Mouse (Mus musculus): ENCODE measurements around the gene Etfdh.
"Not testable (repeated sequence)": the region's sequence is repeated elsewhere in the genome, so short reads cannot be mapped to it uniquely, and the experiment has no call there.

Etfdh gene

DNA sequence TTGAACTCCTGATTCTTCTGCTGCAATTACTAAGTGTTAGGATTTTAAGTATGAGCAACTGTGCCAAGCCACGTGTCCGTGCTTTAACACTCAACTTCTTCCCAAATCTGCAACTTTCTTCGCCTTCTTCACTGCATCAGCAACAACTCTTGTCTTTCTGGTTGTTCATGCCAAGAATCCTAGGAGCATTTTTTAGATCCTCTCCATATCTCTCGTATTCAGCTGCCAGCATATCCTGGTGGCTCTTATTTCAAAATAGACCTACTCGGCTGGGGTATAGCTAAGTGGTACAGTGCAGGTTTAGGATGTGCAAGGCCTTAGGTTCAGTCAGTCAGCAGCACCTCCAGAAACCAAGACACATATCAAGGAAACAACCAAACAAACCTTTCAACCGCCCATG is 51.7 kb downstream of the Etfdh start:
- in situ Hi-C loops (cut with MboI, MseI), result no loop called here

GRCm38 (mm10) chr3:79576865-79577264 is 52.4 kb downstream of the Etfdh start:
- in situ Hi-C loops (cut with MboI, MseI), result no loop called here

- in situ Hi-C loops (cut with MboI, MseI), result no loop called here
Measured at GRCm38 (mm10) chr3:79576468-79576816, 52.9 kb downstream of the Etfdh start.

DNA sequence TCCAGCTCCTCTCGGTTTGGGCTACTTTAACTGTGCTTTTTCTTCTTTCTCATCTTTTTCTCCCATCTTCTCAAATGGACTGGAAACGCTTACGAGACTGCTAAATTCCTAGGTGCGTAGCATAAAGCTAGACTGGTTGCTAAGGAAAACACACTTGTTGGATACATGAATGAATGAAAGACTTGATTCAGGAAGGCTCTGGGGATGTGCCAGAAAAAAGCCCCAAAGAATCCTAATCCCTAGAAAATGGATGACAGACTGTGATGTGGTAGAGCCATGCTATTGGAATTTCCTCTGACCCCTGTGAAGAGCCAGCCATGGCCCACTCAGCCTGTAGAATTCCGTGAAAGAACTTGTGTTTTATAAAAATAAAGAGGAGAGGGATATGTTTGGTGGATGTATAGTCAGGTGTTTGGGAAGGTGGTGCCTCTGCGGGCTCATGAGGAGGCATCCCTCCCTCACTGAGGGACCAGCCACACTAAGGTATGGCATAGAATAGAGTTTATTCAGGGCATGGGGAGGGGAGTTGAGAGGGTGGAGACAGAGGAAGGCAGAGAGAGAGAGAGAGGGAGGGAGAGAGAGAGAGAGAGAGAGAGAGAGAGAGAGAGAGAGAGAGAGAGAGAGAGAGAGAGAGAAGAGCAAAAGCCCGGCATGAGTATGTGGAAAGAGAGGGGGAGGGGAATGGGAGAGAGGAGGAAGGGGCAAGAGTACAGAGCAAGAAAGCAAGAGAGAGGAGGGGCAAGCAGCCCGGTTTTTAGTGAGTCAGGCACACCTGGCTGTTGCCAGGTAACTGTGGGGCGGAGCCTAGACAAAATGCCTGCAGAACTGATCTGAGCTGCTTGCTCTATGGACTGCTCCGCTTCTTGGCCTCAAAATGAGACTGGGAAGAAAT is 53.5 kb downstream of the Etfdh start:
- in situ Hi-C loops (cut with MboI, MseI), result no loop called here

DNA sequence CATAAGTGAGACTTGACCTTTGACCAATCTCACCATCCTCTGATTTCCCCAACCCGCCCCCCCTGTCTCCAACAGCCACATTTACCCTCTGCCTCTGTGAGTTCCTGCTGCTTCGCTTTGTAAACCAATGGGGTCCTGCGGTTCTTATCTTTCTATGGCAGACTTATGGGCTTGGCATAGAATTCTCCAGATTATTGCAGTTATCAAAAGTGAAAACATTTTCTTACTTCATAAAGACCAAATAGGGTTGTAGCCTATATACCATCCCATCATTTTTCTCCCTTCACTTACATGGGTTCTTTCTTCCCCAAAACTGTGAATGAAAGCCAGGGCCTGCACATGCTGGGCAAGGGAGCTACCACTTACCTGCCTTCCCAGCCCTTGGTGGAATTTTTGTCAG is 55.0 kb downstream of the Etfdh start:
- in situ Hi-C loops (cut with MboI, MseI), result no loop called here

GRCm38 (mm10) chr3:79573376-79573775 is 55.9 kb downstream of the Etfdh start:
- in situ Hi-C loops (cut with MboI, MseI), result not testable (repeated sequence)

DNA sequence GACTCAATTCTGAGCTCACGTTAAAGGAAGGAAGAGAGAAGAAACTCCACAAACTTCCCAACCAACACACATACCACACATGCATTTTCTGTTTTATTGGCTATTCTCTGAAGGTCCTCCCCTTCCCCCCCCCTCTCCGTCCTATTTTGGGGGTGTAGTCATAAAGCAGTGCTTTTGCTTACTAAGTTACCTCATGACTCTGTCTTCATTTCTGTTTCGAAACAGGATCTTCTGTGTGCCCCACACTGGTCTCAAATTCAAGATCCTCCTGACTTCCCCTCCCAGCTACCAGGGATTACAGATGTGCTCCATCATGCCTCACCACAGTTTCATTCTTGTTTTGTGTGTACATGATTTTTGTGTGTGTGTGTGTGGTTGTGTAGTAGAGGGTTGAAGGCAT is 56.9 kb downstream of the Etfdh start:
- in situ Hi-C loops (cut with MboI, MseI), result no loop called here

GRCm38 (mm10) chr3:79569351-79569681 is 60.0 kb downstream of the Etfdh start:
- in situ Hi-C loops (cut with MboI, MseI), result no loop called here

GRCm38 (mm10) chr3:79568629-79569350 is 60.5 kb downstream of the Etfdh start:
- in situ Hi-C loops (cut with MboI, MseI), result no loop called here

- in situ Hi-C loops (cut with MboI, MseI), result no loop called here
Measured at GRCm38 (mm10) chr3:79567703-79568362, 61.5 kb downstream of the Etfdh start, which contains the start of gene Fnip2. Gene Fnip2, minus strand, starts transcription at chr3:79567796.

- in situ Hi-C loops (cut with MboI, MseI), result no loop called here
Measured at GRCm38 (mm10) chr3:79566716-79567691, 62.3 kb downstream of the Etfdh start.

- in situ Hi-C loops (cut with MboI, MseI), result no loop called here
Measured at GRCm38 (mm10) chr3:79564875-79565606, 64.3 kb downstream of the Etfdh start.

DNA sequence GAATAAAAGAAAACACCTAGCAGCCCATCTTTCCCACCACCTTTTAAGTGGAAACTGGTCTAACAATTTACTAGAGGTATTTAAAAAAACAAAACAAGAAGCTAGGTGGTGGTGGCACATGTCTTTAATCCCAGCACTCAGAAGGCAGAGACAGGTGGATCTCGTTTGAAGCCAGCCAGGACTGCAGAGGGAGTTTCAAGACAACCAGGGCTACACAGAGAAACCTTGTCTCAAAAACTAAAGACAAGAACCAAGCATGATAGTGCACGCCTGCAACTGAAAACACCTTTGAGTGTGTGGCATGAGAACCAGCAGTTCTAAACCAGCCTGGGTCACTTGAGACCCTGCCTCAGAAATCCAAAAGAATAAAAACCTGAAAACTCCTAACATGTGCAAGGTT is 65.8 kb downstream of the Etfdh start:
- in situ Hi-C loops (cut with MboI, MseI), result no loop called here

DNA sequence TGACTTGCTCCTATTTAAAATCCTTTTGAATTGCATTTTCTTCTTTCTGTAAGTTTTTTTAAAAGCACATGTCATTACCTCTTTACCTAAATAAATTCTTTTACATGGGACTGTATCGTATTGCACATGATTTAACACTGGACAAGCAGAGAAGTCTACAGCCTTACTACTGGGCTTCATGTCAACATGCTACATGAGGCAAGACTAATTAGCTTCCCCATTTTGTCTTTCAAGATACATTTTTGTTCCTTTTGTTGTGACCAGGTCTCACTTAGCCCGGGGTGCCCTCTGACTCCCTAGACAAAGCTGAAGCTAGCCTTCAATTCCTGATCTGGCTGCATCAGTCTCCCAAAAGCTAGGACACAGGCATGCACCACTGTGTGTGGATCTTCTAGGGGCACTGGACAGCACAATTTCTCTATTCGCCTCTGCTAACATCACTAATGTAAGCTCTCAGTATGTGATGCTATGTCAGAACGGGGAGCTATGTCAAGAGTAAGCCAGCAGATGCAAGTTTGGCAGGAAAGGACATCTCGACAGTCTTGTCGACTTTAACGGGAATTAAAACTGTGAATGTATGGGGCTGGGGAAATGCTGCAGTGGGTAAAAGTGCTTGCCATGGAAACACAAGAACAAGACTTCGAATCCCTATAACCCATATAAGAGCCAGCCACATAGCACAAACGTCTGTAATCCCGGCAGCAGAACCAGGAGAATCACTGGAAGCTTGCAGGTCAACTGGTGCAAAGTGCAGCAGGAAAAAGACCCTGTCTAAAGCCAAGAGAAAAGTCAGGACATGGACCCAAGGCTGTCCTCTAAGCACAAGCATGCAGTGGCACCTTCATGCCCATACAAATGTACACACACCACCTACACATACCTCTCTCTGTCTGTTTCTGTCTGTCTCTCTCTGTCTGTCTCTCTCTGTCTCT is 67.2 kb downstream of the Etfdh start:
- in situ Hi-C loops (cut with MboI, MseI), result no loop called here

DNA sequence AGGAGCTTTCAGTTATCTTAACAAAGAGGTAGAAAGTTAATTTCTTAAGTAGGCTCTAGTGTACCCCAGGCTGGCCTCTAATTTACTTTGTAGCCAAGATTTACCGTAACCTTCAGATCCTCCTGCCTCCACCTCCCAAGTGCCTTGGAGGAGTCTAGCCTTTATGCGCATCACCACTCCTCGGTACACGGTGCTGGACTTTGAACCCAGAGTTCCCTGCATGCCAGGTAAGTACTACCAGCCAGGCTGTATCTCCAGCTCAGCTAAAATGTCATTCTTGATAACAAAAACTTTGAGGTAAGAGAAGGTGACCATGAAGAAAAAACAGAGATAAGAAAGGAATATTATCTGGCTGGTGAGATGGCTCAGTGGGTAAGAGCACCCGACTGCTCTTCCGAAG is 68.7 kb downstream of the Etfdh start:
- in situ Hi-C loops (cut with MboI, MseI), result no loop called here

- in situ Hi-C loops (cut with MboI, MseI), result no loop called here
Measured at GRCm38 (mm10) chr3:79559773-79560045, 69.6 kb downstream of the Etfdh start.

DNA sequence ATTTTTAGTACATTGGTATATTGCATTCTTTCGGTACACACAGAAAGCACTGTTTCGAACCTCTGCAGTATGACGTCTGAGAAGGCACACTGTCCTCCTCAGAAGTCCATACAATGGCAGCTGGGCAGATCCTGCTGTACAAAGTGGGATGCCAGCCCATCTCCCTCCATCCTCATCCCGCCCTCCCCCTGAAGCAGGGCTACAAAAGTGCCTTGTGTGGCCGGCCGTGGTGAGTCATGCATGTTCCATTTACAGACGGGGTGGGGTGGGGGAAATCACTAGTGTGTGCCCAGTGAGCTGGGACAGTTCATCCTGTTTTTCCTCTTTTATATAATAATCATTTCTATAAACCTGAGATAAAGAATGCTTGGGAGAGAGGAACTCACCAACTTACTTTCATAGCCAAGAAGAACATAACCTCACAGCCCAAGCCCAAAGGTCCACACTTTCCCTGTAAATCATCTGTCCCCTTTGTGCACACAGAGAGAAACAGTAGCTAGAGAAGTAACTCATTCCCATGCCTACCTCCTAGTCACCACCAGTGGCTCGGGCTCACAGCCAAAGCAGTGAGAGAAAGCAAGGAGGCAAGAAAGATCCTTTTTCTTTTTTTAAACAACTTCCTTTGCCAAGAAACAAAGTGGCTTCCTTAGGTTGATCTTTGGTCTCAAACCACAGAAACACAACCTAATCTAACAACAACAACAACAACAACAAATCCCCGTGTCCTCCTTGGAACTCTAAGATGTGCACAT is 70.1 kb downstream of the Etfdh start:
- in situ Hi-C loops (cut with MboI, MseI), result no loop called here

DNA sequence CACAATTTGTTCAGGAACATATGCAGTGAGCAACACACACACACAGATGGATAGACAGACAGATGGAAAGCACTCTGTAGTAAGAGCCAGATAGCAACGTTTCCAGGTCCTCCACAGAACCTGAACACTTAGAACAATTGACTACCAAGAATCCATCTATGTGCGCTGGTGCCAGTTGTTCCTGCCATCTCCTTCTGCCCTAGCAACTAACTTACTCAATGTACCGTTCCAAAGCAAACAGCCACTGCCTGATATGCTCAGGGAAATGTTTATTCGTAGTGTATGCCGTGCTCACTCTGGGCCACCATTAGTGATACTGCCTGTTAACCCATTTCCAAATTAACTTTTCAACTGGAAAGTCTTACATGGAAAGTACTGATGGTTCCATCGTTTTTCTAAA is 74.2 kb downstream of the Etfdh start:
- in situ Hi-C loops (cut with MboI, MseI), result no loop called here
